Mouse (Mus musculus) embryonic fibroblast, embryonic 13.5 days (primary cell): ENCODE measurements at regions not wholly inside any gene's neighbourhood (a gene's known extent, or its start where the extent isn't known, plus 50 kb on each side); places are given as distances from the start of the nearest gene placed in this dataset.

Source experiments
- H3K27ac ChIP-seq: 2 replicates; pipeline ENCODE4 v1.5.1; 2012; ENCODE audit warnings: low read length, control low read depth, inconsistent platforms; ENCODE audit not compliant: insufficient read depth
- H3K4me1 ChIP-seq: 2 replicates; pipeline ENCODE4 v1.6.1; 2011; ENCODE audit warnings: low read length; ENCODE audit not compliant: control insufficient read depth, insufficient read depth
- H3K4me3 ChIP-seq: 2 replicates; pipeline ENCODE4 v1.5.1; 2011; ENCODE audit warnings: mild to moderate bottlenecking, control low read depth, low read length; ENCODE audit not compliant: insufficient read depth
- CTCF ChIP-seq: IDR thresholded peaks from 2 replicates; pipeline ENCODE4 v1.5.1; 2011; ENCODE audit warnings: mild to moderate bottlenecking, control low read depth, low read length, moderate library complexity, borderline replicate concordance; ENCODE audit not compliant: insufficient read depth
- POLR2A ChIP-seq: IDR thresholded peaks from 2 replicates; pipeline ENCODE4 v1.6.1; 2011; ENCODE audit warnings: low read depth, mild to moderate bottlenecking, control low read depth, low read length, moderate library complexity

DNA sequence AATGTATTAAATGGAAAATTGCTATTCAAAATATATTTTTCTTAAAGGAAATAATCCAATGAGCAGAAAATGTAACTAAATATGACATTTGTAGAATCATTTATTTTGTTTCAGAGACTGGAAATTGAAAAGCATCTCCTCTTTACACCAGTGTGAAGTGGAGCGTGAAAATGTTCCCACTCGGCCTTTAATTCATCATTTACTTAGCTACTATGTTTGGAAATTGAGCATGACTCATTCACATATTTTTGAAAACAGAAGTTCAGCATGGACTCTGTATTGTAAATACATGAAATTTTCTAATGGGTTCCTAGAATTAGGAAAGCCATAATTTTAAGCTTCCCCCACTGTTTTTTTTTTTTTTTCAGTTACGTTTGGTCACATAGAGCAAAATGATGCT, 314.2 kb upstream of the Adam34 start:
- TF ChIP-seq POLR2A (no peak), CTCF (no peak)
- H3K4me1 ChIP-seq, result 0 out of 2 replicates have a peak, but pooled peaks cover 4% of the 10 kb centered on the region
- no peak overlapping the region for H3K27ac ChIP-seq
- no peak overlapping the region for H3K4me3 ChIP-seq
